Comparison of ENCODE assay signal across 8 mouse cellular contexts in the genomic region with DNA sequence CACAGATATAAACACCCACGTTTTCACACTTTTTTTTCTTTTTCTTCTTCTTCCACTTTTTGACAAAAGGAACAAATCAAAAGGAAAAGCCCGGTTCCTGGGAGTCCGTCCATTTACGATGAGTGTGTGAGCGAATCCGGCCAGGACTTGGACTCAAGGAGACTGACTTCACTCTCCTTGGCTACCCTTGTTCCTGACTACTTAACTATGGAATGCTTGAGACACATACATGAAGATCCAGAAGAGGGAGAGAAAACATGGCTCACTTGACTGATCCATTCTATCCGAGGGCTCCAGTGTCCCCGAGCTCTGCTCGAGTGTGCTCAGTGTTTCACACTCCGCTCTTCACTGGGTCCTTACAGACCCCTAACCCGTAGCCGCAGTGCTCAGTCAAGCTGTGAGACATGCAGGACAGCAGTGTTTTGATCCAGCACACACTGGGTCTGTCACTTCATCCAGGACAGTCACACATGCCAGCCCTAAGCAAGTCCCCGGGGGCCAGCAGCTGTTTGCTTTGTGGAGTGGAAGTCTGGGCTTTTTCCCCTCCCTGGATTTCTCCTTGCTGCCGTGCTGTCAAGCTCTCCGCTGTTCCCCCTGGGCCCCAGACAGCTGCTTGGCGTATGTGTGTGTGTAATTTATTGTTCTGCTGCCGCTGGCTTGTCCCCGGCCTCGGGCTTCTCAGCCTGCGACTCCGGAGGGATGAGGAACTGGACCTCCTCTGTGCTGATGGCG. TPM values are rescaled to one million over a fixed set of nuclear protein-coding genes. Genes with fewer than 3 reads are reported as not detected.
A peak's percentile ranks its signal among the peaks of the same experiment; 100 is the strongest.
DNase-seq lines count a peak whose midpoint lies in the region; ATAC-seq and TF ChIP-seq lines count a peak whose summit lies in the region.

No protein-coding gene starts in this region.

- H3K4me1 ChIP-seq in hindbrain, postnatal 0 days (ENCODE audit: insufficient read depth, low read length) = no peaks in the 10 kb centered on the region
- H3K4me1 ChIP-seq in olfactory bulb, adult 2 months (ENCODE audit: control insufficient read depth, insufficient read depth, low read length) = peaks cover 12% of the 10 kb centered on the region

- no peak for TF ChIP-seq CTCF in hindbrain, postnatal 0 days (IDR thresholded peaks at IDR 0.05; ENCODE audit: low read depth)
- TF ChIP-seq CTCF in olfactory bulb, adult 2 months (IDR thresholded peaks at IDR 0.05; ENCODE audit: insufficient read depth, low read depth, low read length) = no peak

- peak overlapping the region; percentile 41; the same call in 1 of the 2 replicates for H3K27ac ChIP-seq in hindbrain, postnatal 0 days
- peak overlapping the region; percentile 33; the same call in 1 of the 2 replicates for H3K27ac ChIP-seq in olfactory bulb, adult 2 months (ENCODE audit: insufficient read depth, low read depth, low read length)

- no peak overlapping the region for H3K4me3 ChIP-seq in hindbrain, postnatal 0 days (ENCODE audit: low read length)
- no peak overlapping the region for H3K4me3 ChIP-seq in olfactory bulb, adult 2 months (ENCODE audit: insufficient read depth, low read depth, low read length)

- TF ChIP-seq POLR2A in olfactory bulb, adult 2 months (IDR thresholded peaks at IDR 0.05; ENCODE audit: insufficient read depth, low read depth, low read length) = no peak

- DNase-seq in right cerebral cortex, postnatal 4 days = peak; percentile 11
- DNase-seq in right cerebral cortex, adult 18-20 months = no peak
- peak; percentile 60 to 61 for DNase-seq in gastrocnemius, postnatal 36 days
- peak; percentile 36 for DNase-seq in hindbrain, postnatal 0 days (ENCODE audit: low spot score)
- no peak for DNase-seq in left cerebral cortex, adult 18-20 months (ENCODE audit: low spot score in 2 of 2)
- no peak for DNase-seq in layer of hippocampus, adult 9-11 months
- DNase-seq in left cerebral cortex, postnatal 14 days (ENCODE audit: low spot score in 2 of 2) = no peak

- H3K9ac ChIP-seq in hindbrain, postnatal 0 days (replicated peaks; ENCODE audit: low read length) = no peak overlapping the region

- no peaks in the 10 kb centered on the region for H3K27me3 ChIP-seq in hindbrain, postnatal 0 days (ENCODE audit: insufficient read depth, low read length)

- intact Hi-C loops in gastrocnemius, postnatal 36 days (cut with DNase I) = no loop called here
- intact Hi-C loops in left cerebral cortex, postnatal 14 days (cut with DNase I) = no loop called here

- peaks cover 23% of the 10 kb centered on the region for H3K36me3 ChIP-seq in hindbrain, postnatal 0 days (ENCODE audit: insufficient read depth, low read length)

- WGBS in hindbrain, postnatal 0 days = 43% methylated on average over 22 of the region's 22 CpGs
- WGBS in olfactory bulb, adult 2 months = 47% methylated on average over 22 of the region's 22 CpGs

- ATAC-seq in hindbrain, postnatal 0 days = peak; percentile 65

- H3K4me2 ChIP-seq in hindbrain, postnatal 0 days (ENCODE audit: low read depth, low read length) = 0 out of 2 replicates have a peak overlapping the region, but pooled peaks have one; percentile 21

- no peaks in the 10 kb centered on the region for H3K9me3 ChIP-seq in hindbrain, postnatal 0 days (ENCODE audit: low read length)

RNA-seq across cellular contexts. Expression of gene Ccdc32, which starts 10.6 kb away (rescaled TPM):
- 1 to 10 TPM; 3.3 to 4.6 TPM for total RNA-seq in gastrocnemius, postnatal 36 days (2021)
- total RNA-seq in hindbrain, postnatal 0 days (2014; rRNA removed) = 26.1 and 33.1 TPM in 2 replicates
- 47.7 and 47.9 TPM in 2 replicates for polyA plus RNA-seq in hindbrain, postnatal 0 days (2015; fragmentation: Nextera tagmentation; extraction: Ambion mirVana)
- not detected in 2 replicates for polyA plus RNA-seq in olfactory bulb, adult 2 months (2012; ENCODE audit: insufficient read depth, insufficient read length, low replicate concordance, missing spikeins)
- total RNA-seq in left cerebral cortex, adult 18-20 months (2021) = 10 to 100 TPM; 47.4 to 48.4 TPM
- total RNA-seq in left cerebral cortex, postnatal 14 days (2021) = 10 to 100 TPM; 60.2 TPM

RNA-seq across cellular contexts. Expression of gene Rpusd2, which starts 16.0 kb away (rescaled TPM):
- total RNA-seq in gastrocnemius, postnatal 36 days (2021) = 1 to 10 TPM; 2.7 to 2.8 TPM
- 10.4 and 11.2 TPM in 2 replicates for total RNA-seq in hindbrain, postnatal 0 days (2014; rRNA removed)
- polyA plus RNA-seq in hindbrain, postnatal 0 days (2015; fragmentation: Nextera tagmentation; extraction: Ambion mirVana) = 3.3 and 4.5 TPM in 2 replicates
- not detected in 2 replicates for polyA plus RNA-seq in olfactory bulb, adult 2 months (2012; ENCODE audit: insufficient read depth, insufficient read length, low replicate concordance, missing spikeins)
- total RNA-seq in left cerebral cortex, adult 18-20 months (2021) = 1 to 10 TPM; 8.5 to 8.9 TPM
- total RNA-seq in left cerebral cortex, postnatal 14 days (2021) = 1 to 10 TPM; 5.5 to 6.6 TPM

RNA-seq across cellular contexts. Expression of gene Knl1, which starts 28.4 kb away (rescaled TPM):
- total RNA-seq in gastrocnemius, postnatal 36 days (2021) = under 1 TPM; 0.44 to 0.79 TPM
- total RNA-seq in hindbrain, postnatal 0 days (2014; rRNA removed) = 3.0 and 3.7 TPM in 2 replicates
- 10.0 and 14.3 TPM in 2 replicates for polyA plus RNA-seq in hindbrain, postnatal 0 days (2015; fragmentation: Nextera tagmentation; extraction: Ambion mirVana)
- not detected in 2 replicates for polyA plus RNA-seq in olfactory bulb, adult 2 months (2012; ENCODE audit: insufficient read depth, insufficient read length, low replicate concordance, missing spikeins)
- total RNA-seq in left cerebral cortex, adult 18-20 months (2021) = under 1 TPM; 0.05 to 0.07 TPM
- under 1 TPM; 0.29 to 0.63 TPM for total RNA-seq in left cerebral cortex, postnatal 14 days (2021)

Comparison
In these comparisons a context has a peak if more than half of its experiments do, and no peak if none do; other contexts are left out.
1. DNase-seq: peak in right cerebral cortex, postnatal 4 days (single experiment), gastrocnemius, postnatal 36 days (2 of 2) and hindbrain, postnatal 0 days (single experiment); none in right cerebral cortex, adult 18-20 months (single experiment), left cerebral cortex, adult 18-20 months (0 of 2), layer of hippocampus, adult 9-11 months (single experiment) and left cerebral cortex, postnatal 14 days (0 of 2).